Mouse (Mus musculus) heart, adult 2 months (tissue): Measurements from ENCODE around the gene Sowahb.

Experiments
- CTCF ChIP-seq: fragments of 200-600 bp; IDR thresholded peaks from 2 replicates; pipeline ENCODE4 v1.8.1; 2022; ENCODE audit warnings: antibody characterized with exemption, mild to moderate bottlenecking, moderate library complexity
- EP300 ChIP-seq: fragments of 200-500 bp; IDR thresholded peaks from 2 replicates; pipeline ENCODE4 v1.6.1; 2011; ENCODE audit warnings: low read depth, low read length, control low read depth; ENCODE audit not compliant: insufficient read depth
- POLR2A ChIP-seq: fragments of 200-500 bp; IDR thresholded peaks from 2 replicates; pipeline ENCODE4 v1.6.1; 2011; ENCODE audit warnings: mild to moderate bottlenecking, low read depth, low read length, control low read depth; ENCODE audit not compliant: insufficient read depth

DNA sequence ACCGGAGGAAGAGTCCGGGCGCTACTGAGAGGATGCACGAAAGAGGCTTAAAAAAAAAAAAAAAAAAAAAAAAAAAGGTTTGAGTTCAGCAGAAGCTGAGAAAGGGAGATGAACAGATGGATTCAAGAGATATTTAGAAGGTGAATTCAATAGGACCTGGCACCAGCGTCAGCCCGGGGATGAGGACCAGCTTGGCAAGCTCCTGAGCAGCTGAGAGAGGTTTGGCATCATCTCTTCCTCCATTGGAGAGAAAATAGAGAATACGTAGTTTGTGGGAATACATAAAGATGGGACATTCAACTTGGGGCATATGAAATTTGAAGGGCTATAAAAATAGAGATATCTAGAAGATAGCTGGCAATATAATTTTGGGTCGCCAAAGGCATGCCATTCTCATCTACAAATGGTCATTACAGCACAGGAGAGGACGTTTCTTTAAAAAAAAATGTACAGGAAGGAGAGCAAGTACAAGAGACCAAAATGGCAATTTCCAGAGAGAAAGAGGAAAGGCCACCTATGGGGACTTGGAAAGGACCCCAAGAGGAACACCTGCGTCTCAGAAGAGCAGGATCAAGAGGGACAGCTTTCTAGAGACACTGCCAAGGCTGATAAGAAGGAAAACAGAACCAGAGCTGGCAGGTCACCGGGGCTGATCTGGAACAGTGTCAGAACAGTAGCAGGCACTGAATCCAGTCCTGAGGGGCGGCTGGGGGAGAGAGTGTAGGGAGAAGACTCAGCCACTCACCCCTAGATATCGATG lies 3.8 kb upstream of the Sowahb start:
- TF ChIP-seq CTCF (no peak), POLR2A (no peak), EP300 (no peak)
